In the genomic region with DNA sequence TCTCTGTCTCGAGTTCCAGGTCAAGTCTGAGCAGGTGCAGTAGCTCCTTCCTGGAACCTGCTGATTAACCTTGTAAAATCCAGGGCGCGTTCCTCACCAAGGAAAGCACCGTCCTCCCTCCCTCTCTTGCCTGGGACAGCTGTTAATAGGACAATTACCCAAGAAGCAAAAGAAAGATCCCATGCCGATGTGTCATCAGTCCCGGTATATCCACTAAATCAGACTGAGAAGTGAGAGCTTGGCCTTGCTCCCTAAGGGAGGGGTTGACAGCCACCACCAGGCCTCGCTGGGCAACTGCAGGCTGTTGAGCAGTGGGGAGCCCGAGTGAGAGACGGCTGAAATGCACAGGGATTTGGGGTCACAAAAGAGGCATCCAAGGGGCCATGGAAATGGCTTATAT, we compare ENCODE assay signal across 9 mouse cellular contexts. TPM values are rescaled to one million over a fixed set of nuclear protein-coding genes. Genes with fewer than 3 reads are reported as not detected.
DNase-seq lines count a peak whose midpoint lies in the region; ATAC-seq and TF ChIP-seq lines count a peak whose summit lies in the region.
"Had no signal": no experiment of that assay in that cellular context is flagged by ENCODE, and none has a peak within 500 bp of the region (broad histone marks: within the 10 kb centered on the region; RNA-seq: fewer than 3 reads in every experiment).

No protein-coding gene starts in this region.

- H3K9ac ChIP-seq in heart, embryonic 15.5 days, result 0 out of 2 replicates have a peak overlapping the region, but pooled peaks have one; percentile 17
- H3K9ac ChIP-seq in midbrain, postnatal 0 days (replicated peaks; ENCODE audit: low read length, poor library complexity, severe bottlenecking), result no peak overlapping the region
- no peak overlapping the region for H3K9ac ChIP-seq in stomach, embryonic 16.5 days (ENCODE audit: low read length)

- DNase-seq in heart, adult 18-20 months, result no peak
- DNase-seq in midbrain, postnatal 0 days (ENCODE audit: low spot score), result no peak
- no peak for DNase-seq in midbrain, embryonic 10.5 days (ENCODE audit: low spot score)
- peak; percentile 43 for DNase-seq in brain, adult 2 months (ENCODE audit: low read depth, low spot score)
- DNase-seq in thymus, adult 18-20 months, result no peak
- no peak for DNase-seq in layer of hippocampus, postnatal 14 days (ENCODE audit: low spot score in 2 of 2)

- H3K27me3 ChIP-seq in heart, embryonic 15.5 days, result 0 out of 2 replicates have a peak, but pooled peaks cover 4% of the 10 kb centered on the region
- H3K27me3 ChIP-seq in midbrain, postnatal 0 days (ENCODE audit: insufficient read depth, low read length), result no peaks in the 10 kb centered on the region
- H3K27me3 ChIP-seq in midbrain, embryonic 10.5 days (ENCODE audit: low read depth, poor library complexity, severe bottlenecking), result no peaks in the 10 kb centered on the region
- H3K27me3 ChIP-seq in stomach, embryonic 16.5 days (ENCODE audit: control insufficient read depth, insufficient read depth, low read length), result no peaks in the 10 kb centered on the region

- H3K4me3 ChIP-seq in heart, embryonic 15.5 days, result no peak overlapping the region
- H3K4me3 ChIP-seq in midbrain, postnatal 0 days (ENCODE audit: low read depth, low read length), result no peak overlapping the region
- H3K4me3 ChIP-seq in midbrain, embryonic 10.5 days, result no peak overlapping the region
- no peak overlapping the region for H3K4me3 ChIP-seq in stomach, embryonic 16.5 days (replicated peaks; ENCODE audit: low read length)
- H3K4me3 ChIP-seq: limb, embryonic 10.5 days had no signal

- no peak overlapping the region for H3K4me2 ChIP-seq in heart, embryonic 15.5 days
- H3K4me2 ChIP-seq in midbrain, postnatal 0 days (ENCODE audit: low read depth, low read length, poor library complexity, severe bottlenecking), result no peak overlapping the region
- H3K4me2 ChIP-seq in stomach, embryonic 16.5 days (ENCODE audit: low read depth, low read length), result no peak overlapping the region

- 34% methylated on average over 9 of the region's 9 CpGs for WGBS in heart, embryonic 15.5 days
- WGBS in midbrain, postnatal 0 days, result 33% methylated on average over 9 of the region's 9 CpGs
- WGBS in midbrain, embryonic 10.5 days, result 34% methylated on average over 9 of the region's 9 CpGs
- 29% methylated on average over 9 of the region's 9 CpGs for WGBS in stomach, embryonic 16.5 days

- H3K9me3 ChIP-seq in heart, embryonic 15.5 days (replicated peaks), result no peaks in the 10 kb centered on the region
- H3K9me3 ChIP-seq in midbrain, postnatal 0 days (ENCODE audit: low read length), result no peaks in the 10 kb centered on the region
- no peaks in the 10 kb centered on the region for H3K9me3 ChIP-seq in midbrain, embryonic 10.5 days (replicated peaks)
- H3K9me3 ChIP-seq in stomach, embryonic 16.5 days (replicated peaks; ENCODE audit: control insufficient read depth, low read length), result no peaks in the 10 kb centered on the region
- H3K9me3 ChIP-seq: limb, embryonic 10.5 days had no signal

- ATAC-seq in heart, embryonic 15.5 days (replicated peaks; ENCODE audit: insufficient number of reproducible peaks, insufficient read depth, low FRiP score, low read depth), result no peak
- ATAC-seq in midbrain, postnatal 0 days (ENCODE audit: low FRiP score), result no peak
- ATAC-seq in stomach, embryonic 16.5 days (ENCODE audit: insufficient read depth, low FRiP score), result peak; percentile 56; the same call in 1 of the 2 replicates

- no peaks in the 10 kb centered on the region for H3K36me3 ChIP-seq in heart, embryonic 15.5 days
- H3K36me3 ChIP-seq in midbrain, postnatal 0 days (ENCODE audit: insufficient read depth, low read length), result no peaks in the 10 kb centered on the region
- H3K36me3 ChIP-seq in midbrain, embryonic 10.5 days, result no peaks in the 10 kb centered on the region
- no peaks in the 10 kb centered on the region for H3K36me3 ChIP-seq in stomach, embryonic 16.5 days (ENCODE audit: control insufficient read depth, insufficient read depth, low read length)
- H3K36me3 ChIP-seq: limb, embryonic 10.5 days had no signal

- peak; percentile 50 for TF ChIP-seq CTCF in midbrain, postnatal 0 days (IDR thresholded peaks at IDR 0.05)

- no peaks in the 10 kb centered on the region for H3K4me1 ChIP-seq in heart, embryonic 15.5 days (replicated peaks)
- no peaks in the 10 kb centered on the region for H3K4me1 ChIP-seq in midbrain, postnatal 0 days (ENCODE audit: insufficient read depth, low read length)
- H3K4me1 ChIP-seq in midbrain, embryonic 10.5 days, result peaks cover 13% of the 10 kb centered on the region
- no peaks in the 10 kb centered on the region for H3K4me1 ChIP-seq in stomach, embryonic 16.5 days (ENCODE audit: control insufficient read depth, insufficient read depth, low read length)

- H3K27ac ChIP-seq in heart, embryonic 15.5 days, result no peak overlapping the region
- H3K27ac ChIP-seq in midbrain, postnatal 0 days (ENCODE audit: low read depth, low read length), result no peak overlapping the region
- no peak overlapping the region for H3K27ac ChIP-seq in midbrain, embryonic 10.5 days (replicated peaks)
- no peak overlapping the region for H3K27ac ChIP-seq in stomach, embryonic 16.5 days (ENCODE audit: low read length)
- H3K27ac ChIP-seq: limb, embryonic 10.5 days had no signal

RNA-seq across cellular contexts. Expression of gene Nfe2l1, which starts 7.5 kb away (rescaled TPM):
- 75.3 and 79.0 TPM in 2 replicates for polyA plus RNA-seq in heart, embryonic 15.5 days (2015; fragmentation: Nextera tagmentation; extraction: Ambion mirVana)
- total RNA-seq in heart, adult 18-20 months (2021), result 100 to 1,000 TPM; 458 to 487 TPM
- 86.0 and 88.0 TPM in 2 replicates for total RNA-seq in midbrain, postnatal 0 days (2014; rRNA removed)
- polyA plus RNA-seq in midbrain, postnatal 0 days (2015; fragmentation: Nextera tagmentation; extraction: Ambion mirVana), result 64.5 and 68.9 TPM in 2 replicates
- 71.9 and 78.0 TPM in 2 replicates for polyA plus RNA-seq in midbrain, embryonic 10.5 days (2016; fragmentation: Nextera tagmentation; extraction: Ambion mirVana)
- 64.8 and 65.7 TPM in 2 replicates for polyA plus RNA-seq in stomach, embryonic 16.5 days (2015; fragmentation: Nextera tagmentation; extraction: Ambion mirVana)
- total RNA-seq in layer of hippocampus, postnatal 14 days (2021), result 100 to 1,000 TPM; 185 to 187 TPM

RNA-seq across cellular contexts. Expression of gene Copz2, which starts 12.4 kb away (rescaled TPM):
- 120 and 122 TPM in 2 replicates for polyA plus RNA-seq in heart, embryonic 15.5 days (2015; fragmentation: Nextera tagmentation; extraction: Ambion mirVana)
- 10 to 100 TPM; 35.5 to 37.3 TPM for total RNA-seq in heart, adult 18-20 months (2021)
- 12.7 and 12.9 TPM in 2 replicates for total RNA-seq in midbrain, postnatal 0 days (2014; rRNA removed)
- polyA plus RNA-seq in midbrain, postnatal 0 days (2015; fragmentation: Nextera tagmentation; extraction: Ambion mirVana), result 16.7 and 20.3 TPM in 2 replicates
- 44.9 and 46.1 TPM in 2 replicates for polyA plus RNA-seq in midbrain, embryonic 10.5 days (2016; fragmentation: Nextera tagmentation; extraction: Ambion mirVana)
- 124 and 136 TPM in 2 replicates for polyA plus RNA-seq in stomach, embryonic 16.5 days (2015; fragmentation: Nextera tagmentation; extraction: Ambion mirVana)
- 1 to 10 TPM; 2.9 to 6.2 TPM for total RNA-seq in layer of hippocampus, postnatal 14 days (2021)

RNA-seq across cellular contexts. Expression of gene Cbx1, which starts 48.4 kb away (rescaled TPM):
- polyA plus RNA-seq in heart, embryonic 15.5 days (2015; fragmentation: Nextera tagmentation; extraction: Ambion mirVana), result 52.4 and 52.9 TPM in 2 replicates
- total RNA-seq in heart, adult 18-20 months (2021), result 10 to 100 TPM; 35.7 TPM
- 29.0 and 38.1 TPM in 2 replicates for total RNA-seq in midbrain, postnatal 0 days (2014; rRNA removed)
- 47.6 and 53.2 TPM in 2 replicates for polyA plus RNA-seq in midbrain, postnatal 0 days (2015; fragmentation: Nextera tagmentation; extraction: Ambion mirVana)
- 193 and 198 TPM in 2 replicates for polyA plus RNA-seq in midbrain, embryonic 10.5 days (2016; fragmentation: Nextera tagmentation; extraction: Ambion mirVana)
- polyA plus RNA-seq in stomach, embryonic 16.5 days (2015; fragmentation: Nextera tagmentation; extraction: Ambion mirVana), result 67.5 and 75.1 TPM in 2 replicates
- 10 to 100 TPM; 51.0 to 54.8 TPM for total RNA-seq in layer of hippocampus, postnatal 14 days (2021)

RNA-seq across cellular contexts. Expression of gene Snx11, which starts 59.9 kb away (rescaled TPM):
- polyA plus RNA-seq in heart, embryonic 15.5 days (2015; fragmentation: Nextera tagmentation; extraction: Ambion mirVana), result 10.9 and 13.4 TPM in 2 replicates
- 10 to 100 TPM in 1 of 2 experiments, 1 to 10 TPM in 1; 9.9 to 15.2 TPM for total RNA-seq in heart, adult 18-20 months (2021)
- 61.6 and 61.9 TPM in 2 replicates for total RNA-seq in midbrain, postnatal 0 days (2014; rRNA removed)
- 36.6 and 38.9 TPM in 2 replicates for polyA plus RNA-seq in midbrain, postnatal 0 days (2015; fragmentation: Nextera tagmentation; extraction: Ambion mirVana)
- 27.6 and 33.0 TPM in 2 replicates for polyA plus RNA-seq in midbrain, embryonic 10.5 days (2016; fragmentation: Nextera tagmentation; extraction: Ambion mirVana)
- polyA plus RNA-seq in stomach, embryonic 16.5 days (2015; fragmentation: Nextera tagmentation; extraction: Ambion mirVana), result 14.6 and 14.9 TPM in 2 replicates
- total RNA-seq in layer of hippocampus, postnatal 14 days (2021), result 10 to 100 TPM; 44.3 to 45.8 TPM
